Comparison of ENCODE assay signal across 8 mouse cellular contexts in the genomic region with DNA sequence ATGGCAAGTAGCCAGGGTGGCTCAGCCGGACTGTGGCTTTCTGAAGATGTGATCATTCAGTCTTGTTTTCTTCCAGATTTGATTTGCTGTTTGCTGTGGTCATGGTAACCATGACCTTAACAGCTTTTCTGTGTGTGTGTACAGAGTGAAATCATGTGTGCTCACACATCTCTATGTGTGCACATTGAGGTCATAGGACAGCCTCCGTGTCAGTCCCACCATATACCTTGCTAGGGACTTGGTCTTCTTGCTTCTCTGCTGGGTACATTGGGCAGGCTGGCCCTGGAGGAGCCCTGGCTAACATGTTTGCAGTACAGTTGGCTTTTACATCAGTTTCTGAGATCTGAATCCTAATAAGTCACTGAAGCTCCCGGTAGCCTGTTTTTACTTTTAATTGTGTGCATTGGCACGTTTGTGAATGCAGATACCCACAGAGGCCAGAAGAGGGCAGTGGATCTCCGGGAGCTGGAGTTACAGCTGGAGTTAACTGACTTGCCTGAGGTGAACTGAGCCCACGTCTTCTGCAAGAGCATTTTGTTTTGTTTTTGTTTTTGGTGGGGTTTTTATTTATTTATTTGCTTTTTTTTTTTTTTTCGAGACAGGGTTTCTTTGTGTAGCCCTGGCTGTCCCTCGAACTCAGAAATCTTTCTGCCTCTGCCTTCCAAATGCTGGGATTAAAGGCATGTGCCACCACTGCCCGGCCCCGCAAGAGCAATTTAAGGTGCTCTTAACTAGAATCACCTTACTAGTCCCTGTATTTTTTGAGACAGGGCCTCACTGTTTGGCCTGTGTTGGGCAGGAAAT. TPM values are rescaled to one million over a fixed set of nuclear protein-coding genes. Genes with fewer than 3 reads are reported as not detected.
A peak's percentile ranks its signal among the peaks of the same experiment; 100 is the strongest.
DNase-seq lines count a peak whose midpoint lies in the region; ATAC-seq and TF ChIP-seq lines count a peak whose summit lies in the region.

No protein-coding gene starts in this region.

- DNase-seq in cerebellum, adult 2 months: peak; percentile 21 to 23
- no peak for DNase-seq in cerebellum, adult 11 months
- DNase-seq in ovary, postnatal 14 days (ENCODE audit: low spot score): peak; percentile 29
- no peak for DNase-seq in ovary, postnatal 10 days (ENCODE audit: low spot score)
- peak; percentile 60 for DNase-seq in c-Kit-positive CD71-positive TER-119-positive erythroid progenitor cells, embryonic 14.5 days (ENCODE audit: low spot score)
- DNase-seq in heart, postnatal 14 days: peak; percentile 44 to 65

- no peaks in the 10 kb centered on the region for H3K9me3 ChIP-seq in liver, embryonic 16.5 days (replicated peaks; ENCODE audit: control insufficient read depth, low read length)

- no peak overlapping the region for H3K4me2 ChIP-seq in liver, embryonic 16.5 days (ENCODE audit: low read depth, low read length)

- 49% methylated on average over 10 of the region's 10 CpGs for WGBS in cerebellum, adult 2 months
- WGBS in liver, embryonic 16.5 days (ENCODE audit: insufficient replicate concordance): 50% methylated on average over 10 of the region's 10 CpGs
- WGBS in small intestine, adult 2 months: 49% methylated on average over 10 of the region's 10 CpGs

- peak; percentile 52; the same call in 1 of the 2 replicates for TF ChIP-seq CTCF in cerebellum, adult 2 months (IDR thresholded peaks at IDR 0.05; ENCODE audit: borderline replicate concordance, insufficient read depth, low read depth, low read length)
- peak; percentile 75; the same call in 1 of the 2 replicates for TF ChIP-seq CTCF in small intestine, adult 2 months (IDR thresholded peaks at IDR 0.05; ENCODE audit: extremely low read depth, insufficient read length, insufficient replicate concordance, low read depth, low read length)

- H3K4me3 ChIP-seq in cerebellum, adult 2 months (replicated peaks; ENCODE audit: insufficient read depth, low read depth, low read length): no peak overlapping the region
- no peak overlapping the region for H3K4me3 ChIP-seq in liver, embryonic 16.5 days (ENCODE audit: low read depth, low read length)
- no peak overlapping the region for H3K4me3 ChIP-seq in small intestine, adult 2 months (ENCODE audit: low read depth, low read length)

- no peak for TF ChIP-seq POLR2A in cerebellum, adult 2 months (IDR thresholded peaks at IDR 0.05; ENCODE audit: borderline replicate concordance, insufficient read depth, low read length)
- TF ChIP-seq POLR2A in small intestine, adult 2 months (IDR thresholded peaks at IDR 0.05; ENCODE audit: low read depth, low read length): no peak

- H3K4me1 ChIP-seq in cerebellum, adult 2 months (ENCODE audit: control insufficient read depth, insufficient read depth, low read length): no peaks in the 10 kb centered on the region
- no peaks in the 10 kb centered on the region for H3K4me1 ChIP-seq in liver, embryonic 16.5 days (ENCODE audit: control insufficient read depth, low read depth, low read length)
- no peaks in the 10 kb centered on the region for H3K4me1 ChIP-seq in small intestine, adult 2 months (ENCODE audit: control insufficient read depth, insufficient read depth, insufficient read length, low read length)

- H3K9ac ChIP-seq in liver, embryonic 16.5 days (ENCODE audit: low read depth, low read length): no peak overlapping the region

- no peak overlapping the region for H3K27ac ChIP-seq in cerebellum, adult 2 months (ENCODE audit: insufficient read depth, low read length)
- H3K27ac ChIP-seq in liver, embryonic 16.5 days (ENCODE audit: low read length): no peak overlapping the region
- no peak overlapping the region for H3K27ac ChIP-seq in small intestine, adult 2 months (ENCODE audit: insufficient read depth, low read depth, low read length)

- intact Hi-C loops in heart, postnatal 14 days (cut with DNase I): loop anchor here (5.0 kb wide), 2 partner anchors 44 to 99 kb away; partner anchors contain the start of genes Atad5 and Tefm

- ATAC-seq in liver, embryonic 16.5 days (ENCODE audit: low read depth): peak; percentile 37; the same call in 1 of the 2 replicates

- H3K27me3 ChIP-seq in cerebellum, adult 2 months (ENCODE audit: control insufficient read depth, insufficient read depth, low read length): no peaks in the 10 kb centered on the region
- no peaks in the 10 kb centered on the region for H3K27me3 ChIP-seq in liver, embryonic 16.5 days (ENCODE audit: control insufficient read depth, insufficient read depth, low read depth, low read length)
- no peaks in the 10 kb centered on the region for H3K27me3 ChIP-seq in small intestine, adult 2 months (ENCODE audit: control insufficient read depth, insufficient read depth, low read length)

- H3K36me3 ChIP-seq in liver, embryonic 16.5 days (ENCODE audit: control insufficient read depth, insufficient read depth): peaks cover 29% of the 10 kb centered on the region
- peaks cover 8% of the 10 kb centered on the region for H3K36me3 ChIP-seq in small intestine, adult 2 months (ENCODE audit: control insufficient read depth, insufficient read depth, low read length)

RNA-seq across cellular contexts. Expression of gene Crlf3, which starts 38.0 kb away (rescaled TPM):
- polyA plus RNA-seq in cerebellum, adult 2 months (2012; rRNA removed): 26.2 and 27.0 TPM in 2 replicates
- 10 to 100 TPM; 16.1 to 16.9 TPM for total RNA-seq in heart, postnatal 14 days (2021)
- polyA plus RNA-seq in liver, embryonic 16.5 days (2015; fragmentation: Nextera tagmentation; extraction: Ambion mirVana): 97.1 and 104 TPM in 2 replicates
- 3.7 and 9.4 TPM in 2 replicates for polyA plus RNA-seq in small intestine, adult 2 months (2012; rRNA removed)

RNA-seq across cellular contexts. Expression of gene Atad5, which starts 46.4 kb away (rescaled TPM):
- 3.7 and 4.3 TPM in 2 replicates for polyA plus RNA-seq in cerebellum, adult 2 months (2012; rRNA removed)
- total RNA-seq in heart, postnatal 14 days (2021): 1 to 10 TPM; 1.8 to 2.0 TPM
- polyA plus RNA-seq in liver, embryonic 16.5 days (2015; fragmentation: Nextera tagmentation; extraction: Ambion mirVana): 9.0 and 9.7 TPM in 2 replicates
- 0.10 and 0.18 TPM in 2 replicates for polyA plus RNA-seq in small intestine, adult 2 months (2012; rRNA removed)

RNA-seq across cellular contexts. Expression of gene Suz12, which starts 49.9 kb away (rescaled TPM):
- polyA plus RNA-seq in cerebellum, adult 2 months (2012; rRNA removed): 23.4 and 25.7 TPM in 2 replicates
- 10 to 100 TPM; 28.2 to 30.2 TPM for total RNA-seq in heart, postnatal 14 days (2021)
- polyA plus RNA-seq in liver, embryonic 16.5 days (2015; fragmentation: Nextera tagmentation; extraction: Ambion mirVana): 11.4 and 11.6 TPM in 2 replicates
- polyA plus RNA-seq in small intestine, adult 2 months (2012; rRNA removed): 0.93 and 2.0 TPM in 2 replicates

Comparison
In these comparisons a context has a peak if more than half of its experiments do, and no peak if none do; other contexts are left out.
1. DNase-seq: peak in cerebellum, adult 2 months (2 of 2), ovary, postnatal 14 days (single experiment), c-Kit-positive CD71-positive TER-119-positive erythroid progenitor cells, embryonic 14.5 days (single experiment) and heart, postnatal 14 days (2 of 2); none in cerebellum, adult 11 months (single experiment) and ovary, postnatal 10 days (single experiment).